Mouse (Mus musculus): ENCODE results near the gene Zfp444. TPM values are rescaled to one million over a fixed set of nuclear protein-coding genes. Genes with fewer than 3 reads are reported as not detected.

Zfp444 gene
- total and polyA plus RNA-seq, 2 experiments from 2014 or later: 78.6 to 86.4 TPM

GRCm38 (mm10) chr7:6143991-6144531 is 28.0 kb upstream of the Zfp444 start:
- Histone ChIP-seq H3K4me2 (ENCODE audit: low read depth, low read length, poor library complexity, severe bottlenecking) (no peak overlapping the region), H3K27ac (ENCODE audit: low read depth, low read length) (peak overlapping the region; percentile 21; the same call in 1 of the 2 replicates), H3K27me3 (ENCODE audit: insufficient read depth, low read length) (no peaks in the 10 kb centered on the region), H3K4me3 (ENCODE audit: low read depth, low read length) (no peak overlapping the region), H3K9me3 (ENCODE audit: low read length) (no peaks in the 10 kb centered on the region), H3K36me3 (ENCODE audit: insufficient read depth, low read length) (peaks cover 6% of the 10 kb centered on the region; the same call in 1 of the 2 replicates), H3K4me1 (ENCODE audit: insufficient read depth, low read length) (no peaks in the 10 kb centered on the region), H3K9ac (replicated peaks; ENCODE audit: low read length, poor library complexity, severe bottlenecking) (no peak overlapping the region)
- 60% methylated on average over 2 of the region's 2 CpGs for WGBS
- no peak for ATAC-seq (ENCODE audit: low FRiP score)
- TF ChIP-seq CTCF (IDR thresholded peaks at IDR 0.05): no peak
- DNase-seq (ENCODE audit: low spot score): peak; percentile 70

- Histone ChIP-seq H3K4me2 (ENCODE audit: low read depth, low read length, poor library complexity, severe bottlenecking) (no peak overlapping the region), H3K27me3 (ENCODE audit: insufficient read depth, low read length) (no peaks in the 10 kb centered on the region), H3K36me3 (ENCODE audit: insufficient read depth, low read length) (0 out of 2 replicates have a peak, but pooled peaks cover 2% of the 10 kb centered on the region), H3K27ac (ENCODE audit: low read depth, low read length) (no peak overlapping the region), H3K9me3 (ENCODE audit: low read length) (no peaks in the 10 kb centered on the region), H3K4me3 (ENCODE audit: low read depth, low read length) (no peak overlapping the region), H3K4me1 (ENCODE audit: insufficient read depth, low read length) (no peaks in the 10 kb centered on the region), H3K9ac (replicated peaks; ENCODE audit: low read length, poor library complexity, severe bottlenecking) (no peak overlapping the region)
- no peak for ATAC-seq (ENCODE audit: low FRiP score)
- no peak for TF ChIP-seq CTCF (IDR thresholded peaks at IDR 0.05)
- peak; percentile 17 for DNase-seq (ENCODE audit: low spot score)
- 84% methylated on average over 8 of the region's 8 CpGs for WGBS
Measured at GRCm38 (mm10) chr7:6145423-6146188, 26.4 kb upstream of the Zfp444 start.

GRCm38 (mm10) chr7:6146194-6146981 is 25.6 kb upstream of the Zfp444 start:
- no peak for DNase-seq (ENCODE audit: low spot score)
- no peak overlapping the region for H3K9ac ChIP-seq (replicated peaks; ENCODE audit: low read length, poor library complexity, severe bottlenecking)
- ATAC-seq (ENCODE audit: low FRiP score): no peak
- no peak overlapping the region for H3K4me2 ChIP-seq (ENCODE audit: low read depth, low read length, poor library complexity, severe bottlenecking)
- H3K36me3 ChIP-seq (ENCODE audit: insufficient read depth, low read length): no peaks in the 10 kb centered on the region
- no peaks in the 10 kb centered on the region for H3K4me1 ChIP-seq (ENCODE audit: insufficient read depth, low read length)
- 80% methylated on average over 7 of the region's 7 CpGs for WGBS
- H3K27ac ChIP-seq (ENCODE audit: low read depth, low read length): 0 out of 2 replicates have a peak overlapping the region, but pooled peaks have one; percentile 20
- TF ChIP-seq CTCF (IDR thresholded peaks at IDR 0.05): no peak
- no peaks in the 10 kb centered on the region for H3K27me3 ChIP-seq (ENCODE audit: insufficient read depth, low read length)
- no peak overlapping the region for H3K4me3 ChIP-seq (ENCODE audit: low read depth, low read length)
- H3K9me3 ChIP-seq (ENCODE audit: low read length): no peaks in the 10 kb centered on the region

GRCm38 (mm10) chr7:6146982-6147325 is 25.1 kb upstream of the Zfp444 start:
- H3K4me1 ChIP-seq (ENCODE audit: insufficient read depth, low read length): no peaks in the 10 kb centered on the region
- H3K4me2 ChIP-seq (ENCODE audit: low read depth, low read length, poor library complexity, severe bottlenecking): no peak overlapping the region
- H3K27ac ChIP-seq (ENCODE audit: low read depth, low read length): 0 out of 2 replicates have a peak overlapping the region, but pooled peaks have one; percentile 20
- H3K9ac ChIP-seq (replicated peaks; ENCODE audit: low read length, poor library complexity, severe bottlenecking): no peak overlapping the region
- no peaks in the 10 kb centered on the region for H3K9me3 ChIP-seq (ENCODE audit: low read length)
- 69% methylated on average over 2 of the region's 2 CpGs for WGBS
- ATAC-seq (ENCODE audit: low FRiP score): no peak
- H3K27me3 ChIP-seq (ENCODE audit: insufficient read depth, low read length): no peaks in the 10 kb centered on the region
- no peak for DNase-seq (ENCODE audit: low spot score)
- TF ChIP-seq CTCF (IDR thresholded peaks at IDR 0.05): no peak
- H3K4me3 ChIP-seq (ENCODE audit: low read depth, low read length): no peak overlapping the region
- no peaks in the 10 kb centered on the region for H3K36me3 ChIP-seq (ENCODE audit: insufficient read depth, low read length)

- TF ChIP-seq CTCF (IDR thresholded peaks at IDR 0.05): no peak
- ATAC-seq (ENCODE audit: low FRiP score) (no peak), DNase-seq (ENCODE audit: low spot score) (no peak)
- H3K36me3 ChIP-seq (ENCODE audit: insufficient read depth, low read length): no peaks in the 10 kb centered on the region
- H3K9ac ChIP-seq (replicated peaks; ENCODE audit: low read length, poor library complexity, severe bottlenecking): no peak overlapping the region
- no peaks in the 10 kb centered on the region for H3K4me1 ChIP-seq (ENCODE audit: insufficient read depth, low read length)
- no peak overlapping the region for H3K27ac ChIP-seq (ENCODE audit: low read depth, low read length)
- H3K4me2 ChIP-seq (ENCODE audit: low read depth, low read length, poor library complexity, severe bottlenecking): no peak overlapping the region
- no peaks in the 10 kb centered on the region for H3K27me3 ChIP-seq (ENCODE audit: insufficient read depth, low read length)
- 78% methylated on average over 5 of the region's 5 CpGs for WGBS
- H3K9me3 ChIP-seq (ENCODE audit: low read length): no peaks in the 10 kb centered on the region
- H3K4me3 ChIP-seq (ENCODE audit: low read depth, low read length): no peak overlapping the region
Measured at GRCm38 (mm10) chr7:6147688-6148087, 24.3 kb upstream of the Zfp444 start.
